Mouse (Mus musculus): ENCODE measurements at regions not wholly inside any gene's neighbourhood (a gene's known extent, or its start where the extent isn't known, plus 50 kb on each side); places are given as distances from the start of the nearest gene placed in this dataset.
A peak's percentile ranks its signal among the peaks of the same experiment; 100 is the strongest.

DNA sequence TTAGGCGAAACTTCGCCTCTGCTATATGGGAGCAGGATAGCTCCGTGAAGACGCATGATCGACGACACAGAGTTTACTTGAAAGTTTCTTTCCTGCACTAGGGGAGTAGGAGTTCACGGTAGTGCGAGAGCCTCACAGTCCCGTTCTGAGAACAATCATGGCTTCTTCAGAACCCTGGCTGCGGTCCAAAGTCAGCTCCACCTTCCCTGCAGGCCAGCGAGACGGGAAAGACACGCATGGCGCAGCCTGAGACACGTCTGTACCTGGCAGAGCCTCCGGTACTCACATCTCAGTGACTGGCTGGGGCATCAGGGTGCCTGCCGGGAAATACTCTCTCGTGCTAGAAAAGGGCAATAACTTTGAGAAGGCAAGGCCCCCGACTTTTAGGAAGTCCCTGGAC is 193.8 kb upstream of the Klf4 start:
- DNase-seq: no peak

DNA sequence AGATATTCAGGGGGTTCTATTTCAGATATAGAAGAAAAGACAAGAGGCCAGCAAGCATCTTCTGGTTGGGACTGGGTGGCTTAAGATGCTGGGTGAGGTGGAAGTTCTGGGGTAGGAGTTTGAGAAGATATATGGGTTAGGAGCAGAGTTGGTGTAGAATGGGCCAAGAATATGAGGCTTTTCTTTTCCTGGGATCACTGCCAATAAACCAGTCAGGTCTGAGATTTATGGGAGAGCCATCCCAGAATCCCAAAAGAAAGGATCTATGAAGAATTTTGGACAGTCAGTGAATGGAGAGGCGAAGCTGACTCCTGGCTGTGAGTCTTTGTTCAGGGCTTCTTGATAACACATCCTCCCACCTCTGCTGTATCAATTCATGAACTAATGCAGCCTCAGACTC is 192.0 kb upstream of the Klf4 start:
- no peak for DNase-seq

GRCm38 (mm10) chr4:55723124-55723523 is 190.9 kb upstream of the Klf4 start:
- DNase-seq: no peak

DNA sequence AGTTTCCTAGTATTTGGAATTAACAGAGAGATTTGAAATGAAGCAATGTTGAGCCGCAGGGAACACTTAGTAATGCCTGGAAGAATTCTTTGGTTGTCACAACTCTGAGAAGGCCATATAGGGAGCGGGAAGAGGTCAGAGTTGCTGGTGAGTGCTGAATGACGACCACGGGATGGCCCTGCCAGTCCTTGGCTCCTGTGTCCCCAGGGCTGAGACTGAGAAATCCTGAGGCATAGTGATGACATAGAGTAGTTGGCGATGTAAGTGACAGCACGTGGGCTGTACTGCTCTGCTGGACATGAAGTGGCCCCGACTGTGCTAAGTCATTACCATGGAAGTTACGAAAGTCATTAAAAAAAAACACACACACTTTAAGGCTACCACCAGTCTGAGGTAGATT is 190.1 kb upstream of the Klf4 start:
- DNase-seq: no peak

- DNase-seq: no peak
Measured at GRCm38 (mm10) chr4:55721834-55722233, 189.6 kb upstream of the Klf4 start.

DNA sequence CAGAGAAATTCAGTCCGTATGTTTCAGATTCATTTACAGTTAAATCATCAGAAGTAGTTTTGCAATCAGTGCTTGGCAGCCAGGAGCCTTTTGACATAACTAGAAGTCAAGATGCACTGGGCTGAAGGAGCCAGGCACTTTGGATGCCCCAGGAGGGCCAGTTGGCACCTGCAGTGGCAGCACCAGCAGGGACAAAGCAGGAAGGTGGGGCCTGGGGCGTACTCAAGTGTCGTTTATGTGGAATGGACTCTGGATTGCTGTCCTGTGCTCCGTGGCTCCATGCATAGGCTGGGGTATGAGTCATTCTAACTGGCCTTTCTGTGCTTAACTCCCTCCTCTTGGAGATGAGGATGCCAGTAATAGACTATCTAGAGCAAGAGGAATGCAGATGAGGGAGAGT is 186.2 kb upstream of the Klf4 start:
- no peak for DNase-seq

DNA sequence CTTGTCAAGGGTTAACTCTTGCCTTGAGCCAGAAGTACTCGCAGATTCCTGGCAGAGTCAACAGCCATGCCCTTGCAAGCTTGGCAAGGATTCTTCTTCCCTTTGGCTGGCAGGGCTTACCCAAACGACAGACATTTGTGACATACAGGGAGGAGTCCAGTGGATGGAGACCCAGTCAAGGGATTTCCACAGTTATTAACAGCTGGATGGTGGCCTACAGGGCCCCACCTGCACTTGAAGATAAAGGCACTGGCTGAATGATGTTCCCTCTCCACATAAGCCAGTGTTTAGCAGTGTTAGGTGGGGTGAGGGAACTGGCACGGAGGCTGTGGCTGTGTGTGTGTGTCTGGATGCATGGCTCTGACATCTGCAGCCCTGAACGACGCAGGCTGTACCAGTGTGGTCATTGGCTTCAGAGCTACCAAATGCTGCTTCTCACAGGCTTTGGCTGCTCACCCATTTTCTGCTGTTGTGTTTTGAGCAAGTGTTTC is 183.9 kb upstream of the Klf4 start:
- DNase-seq: no peak

- no peak for DNase-seq
Measured at GRCm38 (mm10) chr4:55711500-55712341, 179.5 kb upstream of the Klf4 start.

DNA sequence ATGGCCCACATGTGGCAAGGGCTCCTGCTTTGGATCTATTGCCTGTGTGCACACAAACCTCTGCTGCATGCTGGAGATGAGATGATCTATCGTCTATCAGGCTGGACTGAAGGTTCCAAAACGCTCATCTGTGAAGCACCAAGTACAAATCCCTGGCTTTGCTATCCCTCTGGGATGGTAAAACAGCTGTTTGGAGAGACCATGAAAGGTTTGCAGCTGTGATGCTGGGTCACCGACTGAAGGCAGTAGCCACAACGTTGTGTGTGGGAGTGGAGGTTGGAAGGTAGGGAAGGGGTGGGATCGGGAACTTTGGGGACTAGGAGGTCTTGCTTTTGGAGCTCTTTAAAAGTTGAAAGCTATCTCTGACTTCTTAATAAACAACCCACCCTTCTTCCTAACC is 178.2 kb upstream of the Klf4 start:
- no peak for DNase-seq

GRCm38 (mm10) chr4:55708808-55709207 is 176.5 kb upstream of the Klf4 start:
- no peak for DNase-seq

DNA sequence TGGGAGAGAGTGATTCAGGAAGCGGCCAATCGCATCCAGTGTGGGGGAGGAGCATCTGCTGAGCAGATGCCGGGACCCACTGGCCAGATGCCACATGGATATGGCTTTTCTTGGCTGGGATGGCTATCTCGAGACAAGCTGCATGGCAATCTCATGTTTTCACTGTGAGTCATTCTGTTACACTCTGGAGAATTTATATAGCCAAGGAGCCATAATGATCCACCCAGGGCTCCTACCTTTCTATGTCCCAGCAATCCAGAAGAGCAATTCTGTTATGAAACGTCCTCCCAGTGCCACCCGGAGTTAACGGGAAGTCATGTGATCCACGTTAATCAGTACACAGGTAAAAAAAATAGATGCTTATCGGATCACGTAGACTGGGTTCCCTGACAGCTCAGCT is 175.7 kb upstream of the Klf4 start:
- DNase-seq: peak; percentile 52

- DNase-seq: no peak
Measured at GRCm38 (mm10) chr4:55704921-55705320, 172.7 kb upstream of the Klf4 start.

GRCm38 (mm10) chr4:55703346-55703916 is 171.2 kb upstream of the Klf4 start:
- no peak for DNase-seq

DNA sequence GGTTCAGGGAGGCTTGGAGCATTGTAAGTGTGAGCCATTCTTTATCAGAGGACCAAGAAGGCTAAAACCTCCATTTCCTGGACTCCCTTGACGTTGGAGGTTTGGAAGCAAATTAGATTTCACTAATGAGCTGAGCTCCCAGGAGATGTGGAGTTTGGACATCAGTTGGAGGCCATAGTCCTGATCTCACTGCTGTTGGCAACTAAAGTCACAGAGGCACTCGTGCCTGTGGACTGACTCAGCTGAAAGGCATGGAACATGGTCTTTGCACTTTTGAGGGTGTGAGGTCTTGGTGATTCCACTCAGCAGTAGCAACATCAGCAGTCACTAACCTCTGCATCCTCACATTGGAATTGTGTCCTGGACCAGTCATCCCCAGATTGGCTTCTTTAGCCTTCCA is 169.1 kb upstream of the Klf4 start:
- no peak for DNase-seq

DNA sequence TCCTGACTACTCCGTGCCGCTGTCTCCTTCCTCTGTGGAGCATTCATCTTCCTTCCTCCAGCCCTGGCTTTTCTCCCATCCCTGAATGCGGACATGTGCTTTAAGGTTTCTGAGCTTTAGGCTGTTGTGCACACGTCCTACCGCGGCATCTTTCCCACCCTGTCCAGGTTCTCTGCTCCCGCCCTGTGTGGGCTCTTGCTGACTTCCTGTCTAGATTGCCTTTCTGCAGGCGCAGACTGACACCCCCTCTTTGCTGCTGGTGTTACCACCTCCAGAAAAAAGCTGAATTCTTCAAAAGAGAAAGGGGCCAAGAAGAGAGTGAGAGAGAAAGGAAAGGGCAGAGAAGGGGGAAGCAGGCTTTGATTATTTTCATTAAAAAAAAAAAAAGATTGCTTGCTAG is 167.7 kb upstream of the Klf4 start:
- DNase-seq: no peak

GRCm38 (mm10) chr4:55699161-55699560 is 166.9 kb upstream of the Klf4 start:
- no peak for DNase-seq

GRCm38 (mm10) chr4:55697108-55697507 is 164.8 kb upstream of the Klf4 start:
- no peak for DNase-seq

DNA sequence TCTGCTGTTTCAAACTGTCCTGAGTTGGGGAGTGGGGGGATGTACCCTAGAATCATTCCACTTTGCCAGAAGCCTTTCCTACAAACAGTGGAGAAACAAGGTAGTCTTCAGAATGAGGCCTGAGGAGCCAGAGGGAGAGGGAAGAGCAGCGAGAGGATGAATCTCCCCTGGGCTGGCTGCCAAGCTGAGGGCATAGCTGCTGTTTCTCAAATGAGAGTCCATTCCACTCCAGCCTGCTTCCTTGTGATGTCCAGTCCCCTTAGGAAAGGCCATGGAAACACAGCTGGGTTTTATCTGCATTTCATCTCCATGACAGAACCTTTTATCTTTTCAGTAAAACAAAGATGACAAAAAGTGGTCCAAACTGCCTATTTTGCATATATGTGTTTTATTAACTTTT is 164.2 kb upstream of the Klf4 start:
- no peak for DNase-seq

- DNase-seq: no peak
Measured at GRCm38 (mm10) chr4:55695246-55695645, 163.0 kb upstream of the Klf4 start.

DNA sequence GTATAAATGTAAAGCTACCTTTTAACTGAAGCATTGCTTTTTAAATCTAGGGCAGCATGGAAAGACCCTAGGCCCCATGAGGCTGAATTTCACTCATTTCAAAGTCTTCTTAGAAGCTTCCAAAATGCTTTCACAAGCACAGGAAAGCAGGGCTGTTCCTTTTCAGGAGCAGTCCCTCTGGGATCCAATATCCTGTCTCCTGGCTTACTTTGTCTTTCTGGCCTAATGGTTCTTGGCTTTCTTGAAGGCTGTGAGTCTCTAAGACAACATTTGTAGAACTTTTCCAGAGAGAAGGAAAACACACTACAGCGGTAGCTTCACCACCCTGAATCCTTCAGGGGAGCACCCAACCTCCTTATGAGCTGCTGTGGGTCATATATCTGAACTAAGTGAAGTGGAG is 157.2 kb upstream of the Klf4 start:
- no peak for DNase-seq

- DNase-seq: no peak
Measured at GRCm38 (mm10) chr4:55686771-55687170, 154.5 kb upstream of the Klf4 start.

DNA sequence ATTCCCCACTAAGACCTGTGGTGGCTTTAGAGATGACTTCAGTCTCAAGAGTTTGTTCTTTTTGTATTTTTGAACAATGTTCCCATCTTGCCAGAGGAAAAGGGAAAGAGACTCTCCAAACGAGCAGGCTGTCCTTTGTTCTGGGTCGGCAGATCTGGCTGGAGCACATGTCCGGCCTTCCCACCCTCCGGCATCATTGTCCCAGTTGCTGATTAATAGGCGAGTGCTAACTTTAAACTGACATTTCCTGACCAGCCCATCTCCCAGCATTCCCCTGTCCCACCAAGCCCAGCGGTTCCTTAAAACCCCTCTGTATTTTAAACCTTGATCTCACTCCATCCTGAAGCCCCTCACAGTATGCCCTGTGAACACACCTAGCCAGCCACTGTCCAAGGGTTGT is 140.0 kb upstream of the Klf4 start:
- DNase-seq: no peak

DNA sequence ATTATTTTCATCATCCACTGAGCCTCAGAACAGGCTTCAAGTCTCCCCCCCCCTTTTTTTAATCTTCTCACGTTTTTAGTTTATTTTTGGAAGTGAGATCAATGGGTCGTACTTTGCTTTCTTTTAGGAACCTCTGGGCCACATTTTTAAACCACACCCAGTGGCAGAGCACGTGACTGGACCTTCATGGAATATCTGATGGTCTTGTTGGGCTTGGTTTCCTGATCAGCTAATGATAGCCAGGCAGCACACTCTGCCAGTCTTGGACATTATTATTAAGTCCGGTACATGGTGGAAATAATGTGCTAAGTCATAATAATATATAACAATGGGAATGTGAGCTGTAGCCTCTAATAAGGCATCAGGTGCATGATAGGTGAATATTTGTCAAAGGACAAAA is 138.0 kb upstream of the Klf4 start:
- DNase-seq: no peak

- no peak for DNase-seq
Measured at GRCm38 (mm10) chr4:55664822-55665221, 132.6 kb upstream of the Klf4 start.

DNA sequence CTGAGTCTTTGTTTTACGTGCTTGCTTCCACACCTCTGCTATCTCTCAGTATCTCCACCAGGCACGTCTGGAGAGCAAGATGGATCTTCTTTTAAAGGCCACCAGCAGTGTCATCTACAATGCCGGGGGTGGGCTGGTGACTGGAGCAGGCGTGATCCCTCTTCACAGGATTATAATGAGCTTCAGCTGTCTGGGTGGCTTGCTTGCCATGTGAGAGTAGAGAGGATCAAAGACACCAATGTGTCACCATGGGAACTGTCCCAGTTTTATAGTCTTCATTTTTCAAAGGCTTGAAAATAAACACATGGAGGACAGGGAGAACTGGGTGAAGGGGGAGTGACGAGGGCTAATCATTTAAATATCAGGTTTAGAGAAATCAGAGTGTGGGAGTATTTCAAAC is 131.6 kb upstream of the Klf4 start:
- DNase-seq: peak; percentile 14

All from right cerebral cortex, postnatal 25 days (tissue).